Mouse (Mus musculus): ENCODE data around the gene Armh3.
A peak's percentile ranks its signal among the peaks of the same experiment; 100 is the strongest.

Gene Armh3

GRCm38 (mm10) chr19:45997785-45998693 is at the start of gene Armh3:
TSS of gene Armh3 (minus strand) at chr19:45998488.
- DNase-seq = peak; percentile 94 to 97

- no peak for DNase-seq
These were observed 49.1 kb upstream of the Armh3 start for GRCm38 (mm10) chr19:46047426-46047825.

- DNase-seq = peak; percentile 43 to 53
These were observed 48.3 kb upstream of the Armh3 start for GRCm38 (mm10) chr19:46046621-46047025.

- DNase-seq = peak; percentile 74 to 82
These were observed 47.5 kb upstream of the Armh3 start for GRCm38 (mm10) chr19:46045696-46046311.

- DNase-seq = peak; percentile 85 to 91
These were observed 46.9 kb upstream of the Armh3 start, which contains the start of gene Ldb1 for GRCm38 (mm10) chr19:46044993-46045695. TSS of gene Ldb1 (minus strand) at chr19:46045214.

GRCm38 (mm10) chr19:46044271-46044992 is 46.1 kb upstream of the Armh3 start, which contains the start of gene Pprc1:
TSS of gene Pprc1 (plus strand) at chr19:46044886.
- peak; percentile 60 to 76 for DNase-seq

GRCm38 (mm10) chr19:46043380-46043779 is 45.1 kb upstream of the Armh3 start:
- no peak for DNase-seq

- peak; percentile 37 to 59 for DNase-seq
These were observed 44.3 kb upstream of the Armh3 start for GRCm38 (mm10) chr19:46042476-46043011.

- DNase-seq = peak; percentile 92 to 95
These were observed 43.7 kb upstream of the Armh3 start for GRCm38 (mm10) chr19:46041933-46042475.

- DNase-seq = no peak
These were observed 43.1 kb upstream of the Armh3 start for GRCm38 (mm10) chr19:46041299-46041932.

GRCm38 (mm10) chr19:46040149-46040902 is 42.0 kb upstream of the Armh3 start:
- DNase-seq = no peak

GRCm38 (mm10) chr19:46039478-46039877 is 41.2 kb upstream of the Armh3 start:
- peak; percentile 94 to 96 for DNase-seq

GRCm38 (mm10) chr19:46038851-46039260 is 40.6 kb upstream of the Armh3 start:
- DNase-seq = peak; percentile 40 to 62

- DNase-seq = no peak
These were observed 39.9 kb upstream of the Armh3 start for GRCm38 (mm10) chr19:46037925-46038850.

GRCm38 (mm10) chr19:46037243-46037924 is 39.1 kb upstream of the Armh3 start:
- DNase-seq = peak in 1 of 2 experiments; percentile 47

GRCm38 (mm10) chr19:46036477-46037242 is 38.4 kb upstream of the Armh3 start:
- DNase-seq = peak; percentile 47 to 60

- DNase-seq = no peak
These were observed 37.7 kb upstream of the Armh3 start for GRCm38 (mm10) chr19:46035971-46036370.

- DNase-seq = no peak
These were observed 35.6 kb upstream of the Armh3 start for GRCm38 (mm10) chr19:46033911-46034310.
